Mouse (Mus musculus): ENCODE results near the gene Pfn3.

The Pfn3 gene

DNA sequence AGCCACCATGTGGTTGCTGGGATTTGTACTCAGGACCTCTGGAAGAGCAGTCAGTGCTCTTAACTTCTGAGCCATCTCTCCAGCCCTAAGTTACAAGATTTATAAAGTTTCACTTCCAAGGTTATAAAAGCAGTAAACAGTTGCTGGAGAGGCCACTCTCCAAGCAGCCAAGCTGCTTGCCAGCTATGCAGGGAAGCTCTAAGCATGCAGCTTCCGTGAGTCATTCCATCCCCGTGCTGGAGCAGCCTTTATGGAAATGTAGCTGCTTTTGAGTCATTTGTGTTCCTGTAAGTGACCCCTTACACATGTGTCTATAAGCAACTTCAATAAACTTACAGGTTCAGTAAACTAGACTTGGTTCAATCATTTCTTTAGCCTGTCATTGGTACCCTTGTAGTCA, 15.5 kb upstream of the Pfn3 start:
- no peak for DNase-seq (ENCODE audit: low read depth, low spot score)

DNA sequence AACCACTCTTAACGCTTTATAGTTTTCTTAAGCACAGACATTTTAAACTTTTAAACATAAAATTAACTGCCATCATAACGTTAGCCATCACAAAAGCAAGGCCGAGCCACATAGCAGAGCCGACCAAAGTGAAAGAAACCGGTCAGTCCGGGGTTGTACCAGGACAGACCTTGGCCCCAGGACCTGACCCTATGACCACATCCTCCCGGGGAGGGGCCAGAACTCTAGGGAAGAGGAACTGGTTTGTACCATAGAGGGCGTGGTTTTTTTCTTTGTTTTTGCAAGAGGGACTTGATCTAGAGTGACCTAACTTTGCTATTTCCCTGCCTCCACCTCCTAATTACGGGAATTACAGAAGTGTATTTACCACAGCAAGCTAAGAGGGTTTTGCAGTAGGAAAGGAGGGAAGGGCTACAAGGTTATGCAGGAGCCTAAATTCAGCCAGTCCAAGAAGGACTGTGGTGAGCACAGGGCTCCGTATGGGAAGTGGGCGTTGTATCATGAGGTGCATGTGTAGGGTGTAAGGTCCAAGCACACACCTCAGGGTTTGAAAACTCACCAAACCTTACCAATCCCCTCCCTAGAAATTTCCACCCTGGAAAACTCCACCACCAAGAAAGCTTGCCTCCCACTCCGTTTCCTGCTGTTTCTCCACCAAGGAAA, 14.3 kb upstream of the Pfn3 start:
- no peak for DNase-seq (ENCODE audit: low read depth, low spot score)

DNA sequence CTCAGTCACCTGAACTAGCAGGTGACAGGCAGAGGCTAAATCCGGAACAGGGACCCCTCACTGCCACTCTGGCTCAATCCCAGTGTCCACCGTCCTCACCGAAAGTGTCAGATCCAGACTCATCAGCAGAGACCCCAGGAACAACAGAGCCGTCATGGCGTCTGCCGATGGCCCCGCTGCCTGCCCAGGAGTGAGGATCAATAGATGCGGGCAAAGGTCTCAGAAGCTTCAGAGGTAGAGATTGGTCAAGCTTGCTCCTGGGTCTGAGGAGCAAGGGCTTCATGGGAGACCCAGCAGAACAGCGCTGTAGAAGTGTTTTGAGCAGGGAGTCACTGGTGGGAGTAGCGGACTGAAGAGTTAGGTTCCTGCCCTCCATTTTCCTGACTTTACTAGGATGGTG, 11.6 kb upstream of the Pfn3 start, which contains the start of gene F12:
Gene F12, minus strand, starts transcription at position 181 of the 400 bp plus-strand sequence.
- no peak for DNase-seq (ENCODE audit: low read depth, low spot score)

DNA sequence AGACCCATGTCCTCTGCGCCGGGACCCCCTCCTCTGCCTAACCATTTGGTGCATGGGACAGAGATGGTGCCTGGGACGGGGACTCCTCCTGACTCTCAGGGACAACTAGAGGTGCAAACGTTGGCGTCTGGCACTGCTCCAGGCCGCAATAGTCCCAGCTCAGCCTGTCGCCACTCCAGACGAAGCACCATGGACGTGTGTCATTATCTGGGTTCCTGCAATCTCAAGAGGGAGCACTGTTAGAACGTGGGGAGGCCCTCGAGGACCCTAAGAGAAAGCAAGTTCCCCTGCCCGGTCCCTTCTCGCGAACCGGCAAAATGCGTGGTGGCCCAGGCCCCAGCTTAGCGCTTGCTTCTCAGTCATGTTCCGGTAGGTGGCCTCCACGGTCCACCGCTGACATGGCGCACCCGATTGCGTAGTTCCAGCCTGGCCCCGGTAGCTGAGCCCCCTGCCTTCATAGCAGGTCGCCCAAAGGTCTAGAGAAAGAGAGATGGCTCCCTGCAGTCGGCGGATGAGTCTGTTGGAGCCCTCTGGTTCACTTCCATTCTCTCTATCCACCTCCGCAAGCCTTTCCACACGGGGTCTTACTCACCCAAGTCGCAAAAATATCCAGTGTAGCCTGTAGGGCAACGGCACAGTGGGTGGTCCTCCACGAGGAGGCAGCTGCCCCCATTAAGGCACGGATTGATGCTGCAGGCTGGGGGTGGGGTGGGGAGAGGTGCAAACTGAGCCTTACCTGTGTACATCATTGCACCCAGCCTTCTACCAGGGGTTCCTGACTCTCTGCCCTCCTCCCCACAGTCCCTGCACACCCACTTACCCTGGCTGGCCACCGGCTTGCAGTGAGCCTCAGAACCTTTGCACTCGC, 6.1 kb upstream of the Pfn3 start:
- no peak for DNase-seq (ENCODE audit: low read depth, low spot score)

DNA sequence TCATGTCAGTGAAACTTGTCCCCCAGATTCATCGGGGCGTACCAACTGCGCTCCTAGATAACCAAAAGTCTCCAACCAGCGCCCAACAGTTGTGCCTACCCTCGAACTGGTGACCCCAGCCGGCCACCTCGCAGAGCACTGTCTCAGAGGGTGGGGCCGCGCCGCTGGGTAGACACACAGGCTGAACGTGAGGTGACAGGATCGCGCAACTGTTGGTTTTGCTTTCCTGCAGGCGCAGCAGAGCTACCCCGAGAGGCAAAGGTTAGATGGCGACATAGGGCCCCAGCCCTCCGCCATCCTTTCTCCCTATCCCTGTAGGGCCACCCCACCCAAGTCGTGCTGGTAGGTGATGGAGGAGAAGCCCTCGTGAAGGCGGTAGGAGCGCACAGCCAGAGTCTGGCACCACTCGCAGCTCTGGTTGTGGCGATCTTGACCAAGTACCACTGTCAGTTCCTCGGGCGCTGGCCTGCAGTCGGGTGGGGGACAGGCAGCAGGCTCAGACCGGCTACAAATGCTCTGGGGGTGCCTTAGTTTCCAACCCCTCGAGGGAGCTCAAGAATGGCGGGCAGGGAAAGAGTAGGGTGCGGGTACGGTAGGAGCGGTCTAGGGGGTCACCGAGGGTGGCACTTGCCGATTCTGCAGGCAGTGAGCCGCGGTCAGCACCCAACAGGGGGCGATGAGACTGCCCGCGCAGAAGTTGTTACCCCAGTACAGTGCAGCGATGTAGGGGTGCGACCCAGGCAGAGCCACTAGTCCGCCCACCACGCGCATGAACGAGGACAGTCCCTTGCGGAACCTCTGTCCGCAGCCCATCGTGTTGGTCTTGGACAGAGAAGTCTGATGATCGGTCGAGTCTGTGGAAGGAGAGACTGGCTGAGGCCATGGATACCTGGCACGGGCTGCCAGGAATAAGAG, 5.2 kb upstream of the Pfn3 start:
- no peak for DNase-seq (ENCODE audit: low read depth, low spot score)

DNA sequence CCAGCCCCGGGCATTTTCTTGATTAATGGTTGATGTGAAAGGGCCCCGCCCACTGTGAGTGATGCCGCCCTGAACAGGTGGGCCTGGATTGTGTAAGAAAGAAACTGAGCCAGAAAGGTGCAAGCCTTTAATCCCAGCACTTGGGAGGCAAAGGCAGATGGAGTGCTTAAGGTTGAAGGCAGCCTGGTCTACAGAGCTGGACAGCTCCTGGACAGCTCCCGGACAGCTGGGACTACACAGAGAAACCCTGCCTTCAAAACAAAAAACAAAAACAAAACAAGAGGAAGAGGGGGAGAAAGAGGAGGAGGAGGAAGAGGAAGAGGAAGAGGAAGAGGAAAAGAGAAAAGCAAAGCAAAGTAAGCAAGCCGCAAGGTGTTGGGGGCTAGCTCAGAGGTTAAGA, 4.1 kb upstream of the Pfn3 start:
- no peak for DNase-seq (ENCODE audit: low read depth, low spot score)

DNA sequence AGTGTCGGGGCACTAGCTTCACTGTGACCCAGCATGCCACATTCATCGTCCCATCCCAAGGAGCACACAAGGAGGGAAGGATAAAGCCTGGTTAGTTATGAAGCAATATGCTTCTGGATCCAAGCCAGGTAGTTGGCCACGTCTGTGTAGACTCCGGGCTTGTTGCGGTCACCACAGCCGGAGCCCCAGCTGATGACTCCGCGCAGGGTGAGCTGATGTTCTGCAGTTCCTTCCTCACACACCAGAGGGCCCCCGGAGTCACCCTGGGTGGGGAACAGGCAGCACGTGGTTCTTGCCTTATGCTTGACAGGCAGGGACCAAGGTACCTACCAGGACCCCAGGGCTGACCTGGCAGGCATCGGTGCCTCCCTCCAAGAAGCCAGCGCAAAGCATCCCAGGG, 3.0 kb upstream of the Pfn3 start:
- peak; percentile 41 for DNase-seq (ENCODE audit: low read depth, low spot score)

GRCm38 (mm10) chr13:55413333-55413732, 1.7 kb downstream of the Pfn3 start:
- DNase-seq (ENCODE audit: low read depth, low spot score) = no peak

DNA sequence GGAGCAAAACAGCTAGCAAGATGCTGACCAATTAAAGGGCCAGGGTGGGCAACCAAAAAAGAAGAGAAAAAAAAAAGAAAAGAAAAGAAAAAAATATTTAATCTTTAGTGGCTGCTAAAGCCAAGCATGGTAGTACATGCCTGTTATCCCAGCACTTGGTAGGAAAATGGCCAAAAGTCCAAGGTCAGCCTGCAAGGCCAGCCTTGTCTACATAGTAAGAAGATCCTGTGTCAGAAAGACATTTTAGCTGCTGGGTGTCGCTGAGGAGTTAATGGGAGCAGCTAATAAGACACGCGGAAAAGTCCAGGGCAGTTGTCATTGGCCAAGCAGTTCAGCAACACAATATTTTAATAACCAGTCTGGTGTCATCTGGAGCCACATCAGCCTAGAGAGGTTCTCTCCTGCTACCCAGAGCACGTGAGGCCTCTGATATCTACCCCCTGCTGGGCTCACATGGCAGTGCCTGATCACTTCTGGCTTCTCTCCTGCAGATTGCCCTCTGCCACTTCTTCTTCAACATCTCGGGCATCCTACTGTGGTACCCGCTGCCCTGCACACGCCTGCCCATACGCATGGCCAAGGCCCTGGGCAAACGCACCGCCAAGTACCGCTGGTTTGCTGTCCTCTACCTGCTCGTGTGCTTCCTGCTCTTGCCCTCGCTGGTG, 2.3 kb downstream of the Pfn3 start:
- DNase-seq (ENCODE audit: low read depth, low spot score) = no peak

DNA sequence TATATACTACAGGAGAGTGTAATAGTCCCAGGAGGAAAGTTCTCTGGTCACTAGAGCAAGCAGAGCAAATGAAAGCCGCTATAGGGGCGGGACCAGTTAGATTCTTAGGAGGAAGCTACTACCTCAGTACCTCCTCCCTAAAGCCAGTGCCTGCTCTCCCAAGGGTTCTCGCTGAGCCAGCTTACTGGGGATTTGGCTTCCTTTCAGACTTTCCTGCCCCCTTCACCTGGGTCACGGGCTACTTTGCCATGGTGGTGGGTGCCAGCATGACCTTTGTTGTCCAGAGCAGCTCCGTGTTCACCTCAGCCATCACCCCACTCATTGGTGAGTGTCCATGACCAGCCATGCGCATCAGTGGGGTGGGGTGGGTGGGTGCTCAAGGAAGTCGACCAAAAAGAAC, 3.2 kb downstream of the Pfn3 start:
- DNase-seq (ENCODE audit: low read depth, low spot score) = no peak

- no peak for DNase-seq (ENCODE audit: low read depth, low spot score)
Observed at GRCm38 (mm10) chr13:55408546-55409120, 6.4 kb downstream of the Pfn3 start.

DNA sequence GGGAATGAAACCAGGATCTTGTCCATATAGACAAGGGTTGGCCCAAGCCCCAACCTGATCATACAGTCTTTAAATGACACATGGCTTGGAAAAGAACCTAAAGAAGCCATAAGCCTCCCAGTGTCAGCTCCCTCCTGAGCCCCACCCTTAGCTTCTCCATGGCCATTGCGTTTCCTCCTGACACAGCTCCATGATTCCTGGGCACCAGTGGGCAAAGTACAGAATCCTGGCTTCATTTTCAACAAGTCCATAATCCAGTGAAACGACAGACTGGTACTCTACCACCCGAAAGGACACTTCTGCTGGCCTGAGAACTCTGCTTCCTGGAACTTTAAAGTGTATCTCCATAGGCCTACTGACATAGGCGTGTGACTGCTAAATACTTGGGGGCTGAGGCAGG, 7.7 kb downstream of the Pfn3 start:
- DNase-seq (ENCODE audit: low read depth, low spot score) = no peak

DNA sequence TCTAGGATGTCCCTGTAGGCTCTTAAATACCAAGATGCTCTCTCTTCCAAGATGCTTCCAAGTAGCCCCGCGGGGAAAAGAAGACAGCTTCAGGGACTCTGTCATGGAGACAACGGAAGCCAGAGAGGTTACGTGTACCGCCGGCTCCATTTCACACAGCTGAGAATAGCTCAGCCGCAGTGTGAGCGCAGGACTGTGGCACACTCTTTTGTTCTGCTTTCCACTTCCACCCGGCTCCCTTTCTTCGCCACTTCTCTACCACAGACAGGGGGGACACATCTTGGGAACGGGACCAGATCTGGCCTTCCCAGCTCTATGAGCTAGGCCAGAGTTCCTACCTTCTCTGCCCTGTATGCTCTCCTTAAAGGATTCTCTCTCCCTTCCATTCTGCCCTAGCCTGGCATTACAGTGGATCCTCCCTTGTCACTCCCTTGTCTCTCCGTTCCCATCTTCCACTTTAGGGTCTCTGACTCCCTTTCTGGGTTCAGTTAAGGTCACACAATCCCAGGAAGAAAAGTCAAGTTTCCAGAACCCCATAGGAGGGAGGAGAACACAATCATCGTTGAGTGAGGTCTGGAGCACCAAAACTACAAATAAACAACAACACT, 9.1 kb downstream of the Pfn3 start:
- no peak for DNase-seq (ENCODE audit: low read depth, low spot score)

GRCm38 (mm10) chr13:55404853-55405782, 9.9 kb downstream of the Pfn3 start:
- DNase-seq (ENCODE audit: low read depth, low spot score) = peak; percentile 32

- DNase-seq (ENCODE audit: low read depth, low spot score) = no peak
Observed at GRCm38 (mm10) chr13:55403935-55404852, 10.8 kb downstream of the Pfn3 start.

DNA sequence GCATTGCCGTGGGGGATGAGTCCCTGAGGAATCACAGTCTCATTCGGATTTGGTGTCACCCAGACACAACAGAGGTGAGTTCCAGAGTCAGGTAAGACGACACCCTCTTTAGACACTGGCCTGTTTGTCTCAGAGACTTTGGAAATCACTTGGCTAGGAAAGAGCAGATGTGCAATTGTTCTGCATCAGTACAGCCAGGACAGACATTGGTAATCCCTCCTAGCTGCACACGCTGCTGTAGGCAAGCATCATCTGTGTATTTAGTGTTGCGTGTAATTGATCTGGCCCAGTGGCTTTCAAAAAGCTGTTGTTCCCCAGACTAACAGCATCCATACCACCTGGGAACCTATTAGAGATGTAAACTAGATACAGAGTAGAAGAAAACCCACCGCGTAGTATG, 11.8 kb downstream of the Pfn3 start:
- no peak for DNase-seq (ENCODE audit: low read depth, low spot score)

- DNase-seq (ENCODE audit: low read depth, low spot score) = no peak
Observed at GRCm38 (mm10) chr13:55400039-55400346, 15.0 kb downstream of the Pfn3 start.

GRCm38 (mm10) chr13:55399300-55400038, 15.6 kb downstream of the Pfn3 start:
- DNase-seq (ENCODE audit: low read depth, low spot score) = no peak

Measured in retina, adult 2 months (tissue).